Mouse (Mus musculus) right cerebral cortex, postnatal 14 days (tissue): ENCODE data around the gene Nr2f1.
A peak's percentile ranks its signal among the peaks of the same experiment; 100 is the strongest.

Experiments
- DNase-seq: peaks from one replicate; pipeline ENCODE4 v3.0.0; 2022

Gene Nr2f1

GRCm38 (mm10) chr13:78178771-78179170 lies 20.8 kb downstream of the Nr2f1 start:
- DNase-seq = no peak

DNA sequence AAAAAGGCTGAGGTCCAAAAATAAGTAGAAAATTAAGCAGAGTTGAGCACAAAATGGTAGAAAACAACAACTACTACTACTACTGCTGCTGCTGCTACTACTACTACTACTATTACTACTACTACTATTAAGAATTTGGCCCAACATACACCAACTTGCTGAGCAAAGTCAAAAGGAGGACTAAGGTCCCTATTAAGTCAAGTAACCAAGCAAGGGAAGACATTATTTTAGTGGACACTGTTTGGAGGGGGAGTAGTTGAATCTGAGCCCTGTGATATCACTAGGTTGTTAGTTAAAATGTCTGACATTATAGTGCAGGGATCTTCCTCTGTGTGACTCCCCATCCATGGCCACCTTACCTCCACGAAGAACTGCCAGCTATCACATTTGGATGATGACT lies 21.5 kb downstream of the Nr2f1 start:
- no peak for DNase-seq

DNA sequence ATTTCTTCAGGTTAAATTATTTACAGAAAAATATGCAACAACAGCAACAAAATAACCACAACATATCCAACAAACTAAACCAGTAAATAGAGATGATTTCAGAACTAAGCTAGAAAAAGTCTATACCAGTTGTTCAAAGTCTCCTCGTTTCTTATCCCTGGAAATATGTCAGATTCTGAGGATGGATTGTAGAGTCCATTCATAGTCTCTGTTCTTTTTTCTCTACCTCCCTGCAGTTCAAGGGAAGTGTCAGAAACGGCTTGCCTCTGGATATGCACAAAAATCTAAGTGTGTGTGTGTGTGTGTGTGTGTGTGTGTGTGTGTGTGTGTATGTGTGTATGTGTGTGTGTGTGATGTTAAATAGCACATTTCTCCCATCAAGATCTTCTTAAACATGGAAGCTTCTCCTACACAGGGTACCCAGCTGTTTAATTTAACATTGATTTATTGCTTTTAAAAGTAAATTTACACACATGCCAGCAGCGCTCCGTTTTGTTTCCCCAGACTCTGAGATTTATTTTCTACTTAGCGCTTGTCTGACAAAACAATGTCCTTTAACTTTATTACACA lies 22.1 kb downstream of the Nr2f1 start:
- no peak for DNase-seq

DNA sequence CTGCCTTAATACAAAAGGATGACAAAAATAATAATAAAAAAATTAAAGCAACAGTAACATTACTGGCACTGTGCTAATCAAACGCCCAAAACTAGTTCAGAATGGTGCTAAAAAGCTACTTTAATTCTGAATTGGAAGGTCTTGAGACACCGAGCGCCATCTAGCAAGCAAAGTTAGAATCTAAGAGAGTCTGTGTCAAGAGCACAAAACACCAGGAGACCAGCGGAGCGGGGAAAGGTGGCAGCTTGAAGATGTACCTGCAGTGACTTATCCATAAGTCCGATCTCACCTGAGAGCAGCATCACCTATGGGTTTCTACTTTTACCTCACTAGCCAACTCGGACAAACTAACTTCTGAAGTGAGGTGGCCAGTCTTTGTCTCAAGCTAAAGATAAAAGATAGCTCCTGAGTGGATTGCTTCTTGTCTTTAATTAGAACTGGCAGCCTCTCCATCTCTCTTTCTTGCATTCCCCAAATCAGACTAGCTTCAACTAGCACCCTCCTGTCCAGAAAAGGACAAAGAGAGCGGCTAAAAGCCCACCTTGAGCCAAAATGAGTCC lies 23.7 kb downstream of the Nr2f1 start:
- no peak for DNase-seq

DNA sequence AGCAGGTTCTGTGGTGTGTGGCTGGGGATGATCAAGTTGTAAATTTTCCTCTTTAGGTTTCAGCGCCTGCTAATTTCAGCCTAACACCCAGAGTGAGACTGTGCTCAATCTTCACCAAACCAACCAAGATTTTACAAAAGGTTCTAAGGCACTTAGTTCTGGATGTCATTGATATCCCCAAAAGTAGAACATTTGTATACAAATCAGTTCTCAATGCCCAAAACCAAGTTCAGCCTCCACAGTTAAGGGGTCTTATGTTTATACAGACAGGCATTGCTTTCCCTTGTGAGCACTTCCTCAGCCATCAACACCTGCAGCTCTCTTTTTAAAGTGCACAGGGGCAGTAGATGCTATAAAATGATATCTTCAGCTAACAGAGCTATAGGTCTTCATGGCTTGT lies 24.7 kb downstream of the Nr2f1 start:
- DNase-seq = no peak

DNA sequence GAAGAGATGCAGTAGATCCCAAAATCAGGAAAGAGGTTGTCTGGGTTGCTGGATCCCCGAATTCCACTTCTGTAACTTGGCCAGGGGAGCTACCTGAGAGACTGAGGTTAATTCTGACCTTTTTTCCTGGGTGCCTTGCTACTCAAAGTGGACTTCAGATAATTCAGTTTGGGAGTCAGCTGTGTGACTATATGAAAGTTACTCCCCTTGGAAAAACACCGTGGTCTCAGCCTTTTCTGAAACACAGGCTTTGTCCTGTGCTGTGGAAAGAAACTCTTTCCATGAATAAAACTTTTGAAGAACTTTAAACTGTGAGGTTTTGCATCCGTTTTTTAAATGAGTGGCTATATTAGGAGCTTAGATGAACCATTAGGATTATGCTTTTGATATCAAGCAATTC lies 25.4 kb downstream of the Nr2f1 start:
- DNase-seq = no peak

GRCm38 (mm10) chr13:78172861-78173260 lies 26.7 kb downstream of the Nr2f1 start:
- DNase-seq = no peak

- DNase-seq = no peak
Measured at GRCm38 (mm10) chr13:78171984-78172636, 27.4 kb downstream of the Nr2f1 start.

GRCm38 (mm10) chr13:78171320-78171719 lies 28.2 kb downstream of the Nr2f1 start:
- no peak for DNase-seq

DNA sequence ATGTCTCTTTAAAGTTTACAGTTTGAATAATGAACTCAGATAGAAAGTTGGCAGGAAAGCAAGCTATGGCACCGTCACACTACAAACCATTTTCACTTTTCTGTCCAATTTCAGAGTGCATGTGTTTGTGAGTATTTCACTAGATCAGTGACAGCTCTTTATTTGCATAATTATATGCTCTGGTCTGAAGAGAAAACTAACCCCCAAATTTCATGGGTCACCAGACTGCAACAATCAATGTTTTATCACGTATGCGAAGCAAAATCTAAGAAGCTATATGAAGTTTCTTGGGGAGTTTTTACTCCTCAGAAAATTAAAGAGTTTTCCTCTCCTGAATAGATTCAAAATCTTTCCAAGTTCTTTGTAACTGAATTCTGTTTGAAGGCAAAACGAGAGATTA lies 31.4 kb downstream of the Nr2f1 start:
- no peak for DNase-seq

DNA sequence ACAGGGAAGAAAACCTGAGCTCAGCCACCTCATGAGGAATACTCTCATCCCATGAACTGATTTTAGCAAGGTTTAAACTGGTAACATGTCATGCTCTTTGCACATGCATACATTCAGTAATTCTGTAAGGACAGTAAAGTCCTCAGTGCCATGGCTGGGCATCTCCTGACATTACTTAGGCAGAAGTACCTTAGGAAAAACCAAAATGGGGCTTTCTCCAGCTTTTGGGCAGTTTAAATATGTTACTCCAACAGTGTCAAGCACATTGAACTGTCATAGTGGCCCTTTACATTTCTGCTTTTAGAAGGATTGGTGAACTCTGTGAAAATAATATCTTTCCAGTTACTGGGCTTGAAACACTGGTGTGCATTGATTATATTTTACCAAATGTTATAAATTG lies 34.6 kb downstream of the Nr2f1 start:
- no peak for DNase-seq

DNA sequence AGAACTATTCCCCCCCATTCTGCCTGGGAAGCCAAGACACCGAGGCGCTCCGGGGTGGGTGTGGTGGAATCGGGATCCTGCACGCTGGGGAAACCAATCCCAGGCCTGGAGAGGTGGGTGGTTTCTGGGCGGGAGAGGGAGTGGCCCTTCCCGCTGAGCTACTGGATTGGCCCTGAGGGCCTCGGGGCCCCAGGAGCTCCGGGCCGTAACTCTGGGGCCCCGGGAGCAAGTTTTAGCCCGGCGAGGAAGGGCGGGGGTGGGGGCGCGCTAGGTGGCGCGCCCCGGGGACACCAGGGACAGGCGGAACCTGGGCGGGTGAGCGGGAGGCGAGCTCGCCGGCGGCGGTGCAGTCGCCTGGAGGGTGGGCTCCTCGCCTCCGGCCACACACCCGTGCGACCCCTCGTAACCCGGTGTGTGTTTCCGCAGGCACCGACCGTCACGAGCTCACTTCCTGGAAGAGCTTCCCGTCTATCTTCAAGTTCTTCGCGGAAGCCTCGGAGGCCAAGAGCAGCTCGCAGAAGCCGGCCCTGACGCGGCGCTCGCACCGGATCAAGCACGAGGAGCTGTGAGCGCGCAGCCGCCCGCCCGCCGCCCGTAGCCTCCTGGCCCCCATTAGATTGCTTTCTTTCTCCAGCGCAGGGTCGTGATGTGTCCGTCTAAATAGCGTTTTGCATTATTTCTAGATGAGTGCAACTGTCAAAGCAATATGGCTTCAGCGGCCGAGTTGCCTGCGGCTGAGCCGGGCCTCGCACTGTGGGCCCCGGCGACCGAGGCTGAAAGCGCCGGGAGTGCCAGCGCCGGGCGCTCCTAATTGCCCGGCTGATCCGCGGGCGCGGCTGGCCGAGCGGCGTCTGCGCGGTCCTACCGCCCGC lies 36.2 kb downstream of the Nr2f1 start:
- peak; percentile 75 for DNase-seq

DNA sequence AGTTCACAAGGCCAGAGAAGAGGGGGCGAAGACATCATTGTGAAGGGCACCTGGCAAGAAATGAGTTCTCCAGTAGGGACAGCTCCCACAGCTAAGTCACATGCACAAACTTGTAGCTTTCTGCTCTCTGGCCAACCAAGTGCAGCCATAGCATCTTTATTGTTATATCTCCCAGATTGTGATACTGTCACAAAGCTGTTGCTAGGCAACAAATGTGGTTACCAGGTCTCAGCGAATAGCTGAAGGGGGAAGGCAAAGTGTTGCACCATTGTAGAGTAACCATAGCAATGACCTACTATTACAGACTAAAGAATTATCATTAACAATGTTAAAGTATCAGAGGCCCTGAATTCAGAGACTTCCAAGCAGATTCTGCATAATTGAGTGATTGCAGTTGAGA lies 37.4 kb downstream of the Nr2f1 start:
- no peak for DNase-seq

GRCm38 (mm10) chr13:78157465-78157864 lies 42.1 kb downstream of the Nr2f1 start:
- DNase-seq = no peak
